Mouse (Mus musculus) hindbrain, embryonic 11.5 days (tissue): ENCODE results near the gene Ccl22. TPM values are rescaled to one million over a fixed set of nuclear protein-coding genes. Genes with fewer than 3 reads are reported as not detected.

Source experiments
- ATAC-seq: fragments of 200-750 bp; cut with Nextera tagmentation; 2 replicates; pipeline ENCODE4 v1.8.0; 2017; ENCODE audit warnings: mild to moderate bottlenecking, moderate TSS enrichment, moderate library complexity; ENCODE audit not compliant: low FRiP score
- DNase-seq: peaks from one replicate; pipeline ENCODE4 v3.0.0-alpha.2; 2015; ENCODE audit warnings: low spot score
- H3K27ac ChIP-seq: fragments of 300-500 bp; sonication (generic); 2 replicates; pipeline ENCODE4 v1.5.1; 2014; ENCODE audit warnings: mild to moderate bottlenecking, low read depth, low read length
- H3K27me3 ChIP-seq: fragments of 300-500 bp; sonication (generic); 2 replicates; pipeline ENCODE4 v1.6.1; 2014; ENCODE audit warnings: mild to moderate bottlenecking, low read length, moderate library complexity, mixed read lengths; ENCODE audit not compliant: control insufficient read depth, insufficient read depth
- H3K36me3 ChIP-seq: fragments of 300-500 bp; sonication (generic); 2 replicates; pipeline ENCODE4 v1.6.1; 2014; ENCODE audit warnings: mild to moderate bottlenecking, low read length, moderate library complexity, mixed read lengths; ENCODE audit not compliant: control insufficient read depth, insufficient read depth
- H3K4me1 ChIP-seq: fragments of 300-500 bp; sonication (generic); replicated peaks from 2 replicates; pipeline ENCODE4 v1.6.1; 2014; ENCODE audit warnings: low read length, mixed read lengths; ENCODE audit not compliant: control insufficient read depth, insufficient read depth
- H3K4me2 ChIP-seq: fragments of 300-500 bp; sonication (generic); replicated peaks from 2 replicates; pipeline ENCODE4 v1.6.1; 2014; ENCODE audit warnings: mild to moderate bottlenecking, low read depth, low read length
- H3K4me3 ChIP-seq: fragments of 300-500 bp; sonication (generic); 2 replicates; pipeline ENCODE4 v1.5.1; 2014; ENCODE audit warnings: low read depth, low read length
- H3K9ac ChIP-seq: fragments of 300-500 bp; sonication (generic); 2 replicates; pipeline ENCODE4 v1.6.1; 2014; ENCODE audit warnings: low read depth, low read length
- H3K9me3 ChIP-seq: fragments of 300-500 bp; sonication (generic); 2 replicates; pipeline ENCODE4 v1.6.1; 2016; ENCODE audit warnings: low read length; ENCODE audit not compliant: control insufficient read depth
- WGBS: fragments of 180-500 bp; shearing (Covaris S2); extraction: QIAGEN DNeasy Blood & Tissue Kit; methylation state at CpG from one replicate; pipeline ENCODE4 v1.1.7; 2014; 5-methylcytosine and 5-hydroxymethylcytosine counted together
- polyA plus RNA-seq: library from polyadenylated mRNA; unstranded; fragments of >200 nt; fragmentation: Nextera tagmentation; extraction: Ambion mirVana; gene quantifications from 2 replicates; pipeline ENCODE4 v1.2.1, GENCODE M21; 2014

The Ccl22 gene
- polyA plus RNA-seq, 1 experiment from 2014 or later: not detected

DNA sequence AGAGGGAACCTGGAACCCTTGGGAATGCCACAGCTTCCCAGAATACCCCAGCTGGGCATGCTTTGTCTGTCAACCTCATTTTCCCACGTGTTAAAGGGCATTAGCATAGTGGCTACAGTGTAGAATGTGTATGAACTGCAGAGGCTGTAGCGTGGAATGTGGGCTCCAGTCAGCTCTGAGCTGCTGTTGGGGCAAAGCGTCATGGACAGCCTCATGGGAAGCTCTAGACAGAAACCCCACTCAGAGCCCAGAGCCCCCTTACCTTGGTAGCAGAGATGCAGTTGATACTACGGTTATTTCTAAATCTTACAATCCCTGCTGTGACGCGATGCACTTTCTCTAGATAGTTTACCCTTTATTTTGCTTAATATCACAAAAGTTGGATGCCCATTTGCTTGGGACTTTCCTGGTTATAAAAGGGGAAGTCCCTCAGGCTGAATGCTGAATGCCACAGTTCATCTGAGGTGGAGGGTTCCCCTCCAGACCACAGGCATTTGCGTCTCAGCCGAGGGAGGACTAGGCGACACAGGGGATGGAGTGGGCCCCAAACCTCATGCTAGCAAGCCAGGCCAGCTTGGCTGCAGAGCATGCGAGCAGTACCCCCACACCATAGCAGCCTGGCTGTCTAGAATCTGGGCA lies 33.6 kb downstream of the Ccl22 start:
- no peak overlapping the region for H3K4me2 ChIP-seq
- H3K36me3 ChIP-seq: no peaks in the 10 kb centered on the region
- H3K9me3 ChIP-seq: no peaks in the 10 kb centered on the region
- H3K4me3 ChIP-seq: no peak overlapping the region
- H3K27ac ChIP-seq: no peak overlapping the region
- 75% methylated on average over 10 of the region's 10 CpGs for WGBS
- no peak overlapping the region for H3K9ac ChIP-seq
- ATAC-seq (peak; percentile 50; the same call in 1 of the 2 replicates), DNase-seq (peak; percentile 19)
- H3K27me3 ChIP-seq: no peaks in the 10 kb centered on the region
- no peaks in the 10 kb centered on the region; the same call in 1 of the 2 replicates for H3K4me1 ChIP-seq

DNA sequence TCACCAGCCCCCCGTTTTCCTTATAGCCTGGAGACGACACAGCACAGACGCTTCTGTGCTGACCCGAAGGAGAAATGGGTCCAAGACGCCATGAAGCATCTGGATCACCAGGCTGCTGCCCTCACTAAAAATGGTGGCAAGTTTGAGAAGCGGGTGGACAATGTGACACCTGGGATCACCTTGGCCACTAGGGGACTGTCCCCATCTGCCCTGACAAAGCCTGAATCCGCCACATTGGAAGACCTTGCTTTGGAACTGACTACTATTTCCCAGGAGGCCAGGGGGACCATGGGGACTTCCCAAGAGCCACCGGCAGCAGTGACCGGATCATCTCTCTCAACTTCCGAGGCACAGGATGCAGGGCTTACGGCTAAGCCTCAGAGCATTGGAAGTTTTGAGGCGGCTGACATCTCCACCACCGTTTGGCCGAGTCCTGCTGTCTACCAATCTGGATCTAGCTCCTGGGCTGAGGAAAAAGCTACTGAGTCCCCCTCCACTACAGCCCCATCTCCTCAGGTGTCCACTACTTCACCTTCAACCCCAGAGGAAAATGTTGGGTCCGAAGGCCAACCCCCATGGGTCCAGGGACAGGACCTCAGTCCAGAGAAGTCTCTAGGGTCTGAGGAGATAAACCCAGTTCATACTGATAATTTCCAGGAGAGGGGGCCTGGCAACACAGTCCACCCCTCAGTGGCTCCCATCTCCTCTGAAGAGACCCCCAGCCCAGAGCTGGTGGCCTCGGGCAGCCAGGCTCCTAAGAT lies 34.3 kb downstream of the Ccl22 start:
- DNase-seq: no peak
- WGBS: 95% methylated on average over 16 of the region's 16 CpGs
- ATAC-seq: no peak
- H3K9ac ChIP-seq: no peak overlapping the region
- no peak overlapping the region for H3K4me3 ChIP-seq
- no peaks in the 10 kb centered on the region for H3K27me3 ChIP-seq
- no peak overlapping the region for H3K27ac ChIP-seq
- H3K4me1 ChIP-seq: no peaks in the 10 kb centered on the region; the same call in 1 of the 2 replicates
- H3K4me2 ChIP-seq: no peak overlapping the region
- H3K9me3 ChIP-seq: no peaks in the 10 kb centered on the region
- no peaks in the 10 kb centered on the region for H3K36me3 ChIP-seq

DNA sequence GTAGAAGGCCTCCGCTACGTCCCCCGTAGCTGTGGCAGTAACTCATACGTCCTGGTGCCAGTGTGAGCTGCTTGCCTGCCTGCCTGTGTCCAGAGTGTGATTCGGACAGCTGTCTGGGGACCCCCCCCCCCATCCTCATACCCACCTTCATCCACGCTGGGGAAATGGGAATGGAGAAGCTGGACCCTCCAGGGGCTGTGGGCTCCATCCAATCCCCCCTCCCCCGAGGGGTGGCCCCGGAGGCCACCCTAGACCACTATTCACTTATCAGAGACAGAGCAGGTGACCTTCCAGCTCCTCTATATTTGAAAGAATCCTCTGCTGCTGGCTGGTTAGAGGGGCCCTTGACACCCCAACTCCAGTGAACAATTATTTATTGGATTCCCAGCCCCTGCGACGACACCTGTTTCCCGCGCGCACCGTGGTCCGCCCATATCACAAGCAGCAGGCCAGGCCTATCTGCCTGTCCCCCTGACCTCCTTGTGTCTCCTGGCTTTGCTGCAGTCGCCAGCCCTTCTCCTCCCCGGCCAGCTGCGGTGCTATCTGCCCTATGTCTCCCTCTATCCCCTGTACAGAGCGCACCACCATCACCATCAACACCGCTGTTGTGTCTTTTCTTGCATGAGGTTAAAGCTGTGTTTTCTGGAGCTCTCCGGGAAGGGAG lies 35.2 kb downstream of the Ccl22 start:
- ATAC-seq (no peak), DNase-seq (no peak)
- 79% methylated on average over 21 of the region's 21 CpGs for WGBS
- Histone ChIP-seq H3K4me3 (no peak overlapping the region), H3K9ac (no peak overlapping the region), H3K4me2 (no peak overlapping the region), H3K36me3 (no peaks in the 10 kb centered on the region), H3K27me3 (no peaks in the 10 kb centered on the region), H3K4me1 (no peaks in the 10 kb centered on the region; the same call in 1 of the 2 replicates), H3K27ac (no peak overlapping the region), H3K9me3 (no peaks in the 10 kb centered on the region)

DNA sequence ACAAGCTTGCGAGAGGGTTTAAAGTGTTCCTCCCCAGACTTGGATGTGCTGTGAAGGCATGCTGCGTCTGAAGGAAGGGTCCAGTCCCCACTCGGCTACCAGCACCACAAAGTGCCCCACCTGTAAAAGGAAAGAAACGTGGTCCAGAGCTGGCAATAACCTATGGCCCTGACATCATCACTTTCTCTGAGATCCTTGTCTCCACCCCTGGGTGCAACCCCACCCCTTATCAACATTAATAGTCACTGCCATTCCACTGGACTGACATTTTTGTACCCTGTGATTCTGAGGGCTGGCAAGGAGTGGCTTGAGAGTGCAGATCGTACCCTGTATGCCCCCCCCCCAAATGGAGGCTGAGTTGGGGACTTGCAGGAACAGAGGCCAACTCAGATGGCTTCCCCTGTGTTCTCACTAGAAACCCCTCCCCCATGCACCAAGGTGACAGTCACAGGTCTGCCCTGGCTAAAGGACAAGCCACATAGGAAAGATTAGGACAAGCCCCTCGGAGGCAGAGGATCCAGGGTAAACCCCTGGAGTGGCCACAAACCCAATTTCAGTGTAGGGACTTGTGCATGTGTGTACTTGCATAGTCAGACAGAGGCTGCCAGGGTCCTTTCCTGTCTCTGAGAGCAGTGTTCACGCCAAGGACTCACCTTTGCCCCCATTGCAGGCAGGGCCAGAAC lies 35.9 kb downstream of the Ccl22 start:
- Histone ChIP-seq H3K9me3 (no peaks in the 10 kb centered on the region), H3K27me3 (no peaks in the 10 kb centered on the region), H3K4me3 (no peak overlapping the region), H3K4me2 (no peak overlapping the region), H3K4me1 (no peaks in the 10 kb centered on the region; the same call in 1 of the 2 replicates), H3K27ac (no peak overlapping the region), H3K9ac (no peak overlapping the region), H3K36me3 (no peaks in the 10 kb centered on the region)
- DNase-seq (no peak), ATAC-seq (no peak)
- 61% methylated on average over 7 of the region's 7 CpGs for WGBS

DNA sequence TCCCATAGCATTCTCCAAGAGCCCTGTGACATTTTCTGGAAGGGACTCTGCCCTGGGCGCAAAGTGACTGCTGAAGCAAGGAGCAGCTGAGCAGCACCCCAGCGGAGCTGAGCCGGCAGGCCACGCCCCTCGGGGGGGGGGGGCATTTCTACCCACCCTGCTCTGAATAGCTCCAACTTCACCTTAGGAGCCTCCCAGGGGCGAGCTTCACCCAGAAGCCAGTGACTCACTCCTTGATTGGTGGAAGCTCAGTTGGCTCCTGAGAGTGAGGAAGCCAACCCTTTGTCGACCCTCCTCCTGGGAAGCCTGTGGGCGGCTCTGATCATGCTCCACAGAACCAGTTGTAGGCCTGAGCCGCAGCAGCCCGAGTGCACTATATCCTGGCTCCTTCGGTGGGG lies 36.4 kb downstream of the Ccl22 start:
- WGBS: 9% methylated on average over 11 of the region's 11 CpGs
- Histone ChIP-seq H3K4me2 (no peak overlapping the region), H3K27ac (no peak overlapping the region), H3K9me3 (no peaks in the 10 kb centered on the region), H3K36me3 (no peaks in the 10 kb centered on the region), H3K27me3 (no peaks in the 10 kb centered on the region), H3K9ac (no peak overlapping the region), H3K4me3 (no peak overlapping the region), H3K4me1 (no peaks in the 10 kb centered on the region; the same call in 1 of the 2 replicates)
- ATAC-seq: no peak; the same call in 1 of the 2 replicates
- DNase-seq: peak; percentile 17

DNA sequence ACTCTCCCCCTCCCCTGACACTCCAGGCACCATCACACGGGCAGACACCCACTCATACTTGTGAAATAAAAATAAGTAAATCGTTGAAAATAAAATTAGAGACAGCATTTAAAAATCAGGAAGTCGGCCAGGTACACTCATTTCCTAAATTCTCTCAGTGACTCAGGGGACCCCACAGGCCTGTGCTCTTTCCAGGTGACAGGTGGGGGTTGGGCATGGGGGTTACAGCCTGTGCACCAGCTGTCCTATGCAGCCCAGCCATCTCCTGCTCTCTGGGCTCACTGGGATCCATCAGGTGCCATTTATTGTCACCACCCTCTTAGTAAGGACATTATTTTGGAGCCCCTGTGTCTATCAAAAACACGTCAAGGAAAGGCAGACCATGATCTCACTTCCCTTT lies 38.5 kb downstream of the Ccl22 start:
- ATAC-seq: no peak
- Histone ChIP-seq H3K4me2 (no peak overlapping the region), H3K9ac (no peak overlapping the region), H3K27ac (no peak overlapping the region), H3K4me1 (no peaks in the 10 kb centered on the region), H3K36me3 (no peaks in the 10 kb centered on the region), H3K4me3 (no peak overlapping the region), H3K9me3 (no peaks in the 10 kb centered on the region), H3K27me3 (no peaks in the 10 kb centered on the region)
- no peak for DNase-seq
- 79% methylated on average over 4 of the region's 4 CpGs for WGBS

DNA sequence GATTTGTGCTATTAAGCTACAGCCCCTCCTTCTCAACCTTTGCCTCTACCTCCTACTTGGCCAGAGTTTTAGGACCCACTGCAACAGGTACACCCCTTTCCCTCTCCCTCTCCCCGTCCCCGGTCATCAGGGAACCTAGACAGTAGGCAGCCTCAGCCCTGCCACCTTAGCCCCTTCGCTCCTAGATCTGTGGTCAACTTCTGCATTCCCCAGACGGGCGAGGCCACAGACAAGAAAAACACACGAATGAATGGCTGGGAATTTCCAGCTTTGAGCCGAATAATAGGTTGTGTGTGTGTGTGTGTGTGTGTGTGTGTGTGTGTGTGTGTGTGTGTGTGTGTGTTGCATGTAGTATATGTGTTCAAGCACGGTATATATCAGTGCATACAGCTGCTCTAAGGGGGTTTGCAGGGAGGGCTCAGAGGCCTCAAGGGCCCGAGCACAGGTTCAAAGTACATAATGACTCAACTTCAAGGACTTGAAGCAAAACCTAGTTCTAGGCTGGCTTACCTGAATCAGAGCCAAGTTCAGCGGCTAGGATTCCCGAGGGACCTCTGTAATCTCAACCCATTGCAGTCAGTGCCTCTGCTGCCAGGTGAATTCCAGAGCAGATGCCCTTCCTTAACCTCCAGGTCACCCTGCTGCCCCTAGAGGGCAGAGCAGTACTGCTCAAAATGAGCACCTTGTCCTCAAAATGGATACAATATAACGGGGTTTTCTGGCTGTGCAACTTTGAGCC lies 40.0 kb downstream of the Ccl22 start:
- H3K4me3 ChIP-seq: no peak overlapping the region
- no peaks in the 10 kb centered on the region for H3K27me3 ChIP-seq
- H3K4me2 ChIP-seq: no peak overlapping the region
- H3K36me3 ChIP-seq: no peaks in the 10 kb centered on the region
- no peaks in the 10 kb centered on the region for H3K4me1 ChIP-seq
- ATAC-seq: no peak
- no peaks in the 10 kb centered on the region for H3K9me3 ChIP-seq
- H3K9ac ChIP-seq: no peak overlapping the region
- 70% methylated on average over 12 of the region's 12 CpGs for WGBS
- DNase-seq: no peak
- no peak overlapping the region for H3K27ac ChIP-seq

DNA sequence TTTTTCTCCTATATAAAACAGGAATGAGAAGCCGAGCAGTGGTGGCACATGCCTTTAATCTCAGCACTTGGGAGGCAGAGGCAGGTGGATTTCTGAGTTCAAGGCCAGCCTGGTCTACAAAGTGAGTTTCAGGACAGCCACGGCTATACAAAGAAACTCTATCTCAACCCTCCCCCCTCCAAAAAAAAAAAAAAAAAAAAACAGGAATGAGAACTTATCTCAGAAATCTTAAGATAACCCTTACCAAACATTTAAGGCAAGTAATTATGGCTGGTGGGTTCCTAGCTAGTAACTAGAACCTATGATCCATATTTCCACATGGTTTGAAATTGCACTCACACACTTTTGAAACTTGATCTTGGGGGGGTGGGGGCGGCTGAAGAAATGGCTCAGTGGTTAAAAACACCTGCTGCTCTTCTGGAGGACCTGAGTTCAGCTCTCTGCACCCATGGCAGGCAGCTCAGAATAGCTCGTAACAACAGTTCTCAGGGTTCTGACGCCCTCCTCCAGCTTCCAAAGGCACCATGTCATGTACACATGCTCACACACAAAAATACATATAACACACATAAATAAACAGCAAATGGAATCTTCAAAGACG lies 40.7 kb downstream of the Ccl22 start:
- H3K36me3 ChIP-seq: no peaks in the 10 kb centered on the region
- no peaks in the 10 kb centered on the region for H3K27me3 ChIP-seq
- no peaks in the 10 kb centered on the region for H3K4me1 ChIP-seq
- 72% methylated on average over 6 of the region's 6 CpGs for whole genome bisulfite sequencing
- H3K4me2 ChIP-seq: no peak overlapping the region
- H3K9me3 ChIP-seq: no peaks in the 10 kb centered on the region
- H3K4me3 ChIP-seq: no peak overlapping the region
- ATAC-seq (no peak), DNase-seq (no peak)
- no peak overlapping the region for H3K9ac ChIP-seq
- H3K27ac ChIP-seq: no peak overlapping the region
